Mouse (Mus musculus) hindbrain, embryonic 10.5 days (tissue): ENCODE data around the gene Cort. TPM values are rescaled to one million over a fixed set of nuclear protein-coding genes. Genes with fewer than 3 reads are reported as not detected.
"Not testable (repeated sequence)": the region's sequence is repeated elsewhere in the genome, so short reads cannot be mapped to it uniquely, and the experiment has no call there.

ENCODE experiments used
- DNase-seq: peaks from one replicate; pipeline ENCODE4 v3.0.0-alpha.2; 2017; ENCODE audit warnings: low spot score
- H3K27ac ChIP-seq: fragments of 300-500 bp; sonication (generic); 2 replicates; pipeline ENCODE4 v1.5.1; 2016; ENCODE audit warnings: mild to moderate bottlenecking, moderate library complexity
- H3K27me3 ChIP-seq: fragments of 300-500 bp; sonication (generic); 2 replicates; pipeline ENCODE4 v1.6.1; 2016; ENCODE audit warnings: mild to moderate bottlenecking; ENCODE audit not compliant: poor library complexity, insufficient read depth, severe bottlenecking
- H3K36me3 ChIP-seq: fragments of 300-500 bp; sonication (generic); 2 replicates; pipeline ENCODE4 v1.6.1; 2016; ENCODE audit warnings: mild to moderate bottlenecking, moderate library complexity
- H3K4me1 ChIP-seq: fragments of 300-500 bp; sonication (generic); replicated peaks from 2 replicates; pipeline ENCODE4 v1.6.1; 2016; ENCODE audit warnings: mild to moderate bottlenecking
- H3K4me3 ChIP-seq: fragments of 300-500 bp; sonication (generic); 2 replicates; pipeline ENCODE4 v1.5.1; 2016; ENCODE audit warnings: mild to moderate bottlenecking, moderate library complexity
- H3K9me3 ChIP-seq: fragments of 300-500 bp; sonication (generic); 2 replicates; pipeline ENCODE4 v1.6.1; 2016; ENCODE audit warnings: mild to moderate bottlenecking, moderate library complexity
- WGBS: fragments of 180-500 bp; shearing (Covaris S2); methylation state at CpG from one replicate; pipeline ENCODE4 v1.1.7; 2016; 5-methylcytosine and 5-hydroxymethylcytosine counted together
- polyA plus RNA-seq: library from polyadenylated mRNA; unstranded; fragments of >200 nt; fragmentation: Nextera tagmentation; extraction: Ambion mirVana; gene quantifications from 2 replicates; pipeline ENCODE4 v1.2.1, GENCODE M21; 2016

Cort gene
- polyA plus RNA-seq, 1 experiment from 2014 or later, result 1.0 TPM

DNA sequence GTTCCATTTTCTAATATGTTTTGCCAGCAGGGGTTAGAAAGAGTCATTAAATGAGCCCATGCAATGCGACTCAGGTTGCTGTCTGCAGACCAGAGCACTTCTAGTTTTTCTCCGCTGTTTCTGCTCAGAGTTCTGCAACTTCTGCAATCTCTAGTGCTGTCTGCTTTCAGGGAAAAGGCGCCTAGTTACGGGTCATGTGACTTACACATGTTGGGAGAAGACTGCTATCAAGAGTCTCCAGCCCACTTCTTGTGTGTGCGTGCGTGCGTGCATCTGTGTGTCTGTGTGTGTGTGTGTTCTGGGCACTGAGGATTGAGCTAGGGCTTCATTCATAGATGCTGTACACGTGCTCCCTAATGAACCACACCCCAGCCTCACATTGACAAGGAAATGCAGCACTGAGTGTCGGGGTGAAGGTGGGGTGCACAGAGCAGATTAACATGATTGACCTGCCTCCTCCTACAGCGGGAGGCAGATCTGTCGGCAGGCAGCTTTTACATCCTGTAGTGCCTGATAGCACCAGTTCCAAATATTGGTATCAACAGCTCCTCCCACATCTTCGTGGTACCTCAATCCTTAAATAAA lies 6.5 kb downstream of the Cort start:
- H3K27ac ChIP-seq, H3K4me3 ChIP-seq, H3K9me3 ChIP-seq, H3K4me1 ChIP-seq, H3K27me3 ChIP-seq, DNase-seq: not testable (repeated sequence)
- peaks cover 21% of the 10 kb centered on the region for H3K36me3 ChIP-seq
- 90% methylated on average over 12 of the region's 12 CpGs for WGBS

DNA sequence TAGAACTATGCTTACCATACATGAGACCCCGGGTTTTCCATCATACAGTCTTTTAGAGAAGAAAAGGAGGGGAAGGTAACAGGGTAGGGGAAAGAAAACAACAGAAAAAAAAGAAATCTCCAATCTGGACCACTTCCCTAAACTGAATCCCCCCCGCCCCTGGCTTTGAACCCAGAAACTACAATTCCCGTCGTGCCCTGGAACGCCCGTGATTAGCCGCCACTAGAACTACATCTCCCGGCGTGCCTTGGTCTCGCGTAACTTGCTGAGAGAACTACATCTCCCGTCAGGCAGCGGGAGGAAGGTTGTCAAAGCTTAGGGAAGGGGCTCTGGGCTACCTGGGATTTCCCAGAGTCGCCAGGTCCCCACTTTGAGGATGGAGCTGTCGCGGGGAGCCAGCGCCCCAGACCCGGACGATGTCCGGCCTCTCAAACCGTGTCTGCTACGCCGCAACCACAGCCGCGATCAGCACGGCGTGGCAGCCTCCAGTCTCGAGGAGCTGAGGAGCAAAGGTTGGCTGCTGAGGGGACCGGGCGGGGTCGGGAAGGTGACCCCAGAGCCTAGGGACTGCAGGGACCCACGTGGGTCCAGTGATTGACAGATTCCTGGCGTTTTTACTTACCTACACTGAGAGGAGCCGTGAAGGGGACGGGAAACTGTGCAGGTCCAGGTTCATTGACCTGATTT lies 22.5 kb downstream of the Cort start, which contains the start of gene Dffa:
TSS of gene Dffa (plus strand) at position 272 of the 687 bp plus-strand sequence.
- 1% methylated on average over 35 of the region's 35 CpGs for WGBS
- no peaks in the 10 kb centered on the region for H3K9me3 ChIP-seq
- H3K27ac ChIP-seq, result peak within 1 kb of the TSS; percentile 85
- peak; percentile 87 for DNase-seq
- no peaks in the 10 kb centered on the region for H3K27me3 ChIP-seq
- H3K4me3 ChIP-seq, result peak within 1 kb of the TSS; percentile 85
- peaks cover 25% of the 10 kb centered on the region for H3K36me3 ChIP-seq
- H3K4me1 ChIP-seq, result peaks cover 20% of the 10 kb centered on the region

DNA sequence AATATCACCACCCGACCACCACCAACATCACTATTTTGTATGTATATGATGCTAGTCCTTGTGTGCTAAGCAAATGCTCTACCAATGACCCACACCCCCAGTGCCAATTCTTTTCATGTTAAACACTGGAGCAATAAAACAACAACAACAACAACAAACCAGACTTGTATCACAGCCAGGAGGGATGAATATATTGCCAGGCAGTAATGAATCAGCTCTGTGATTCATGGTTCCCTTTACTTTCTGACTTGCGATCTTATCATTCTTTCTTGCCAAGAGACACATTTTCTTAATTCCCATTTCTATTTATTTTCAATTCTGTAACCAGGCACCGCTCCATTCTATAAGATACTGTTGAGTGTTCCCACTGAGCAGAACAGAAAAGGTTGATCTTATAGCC lies 25.1 kb downstream of the Cort start:
- H3K4me1 ChIP-seq, result peaks cover 34% of the 10 kb centered on the region
- H3K36me3 ChIP-seq, result peaks cover 5% of the 10 kb centered on the region
- no peak for DNase-seq
- H3K9me3 ChIP-seq, result no peaks in the 10 kb centered on the region
- H3K4me3 ChIP-seq, result no peak overlapping the region
- H3K27me3 ChIP-seq, result no peaks in the 10 kb centered on the region
- H3K27ac ChIP-seq, result no peak overlapping the region
- whole genome bisulfite sequencing, result 83% methylated on average over 3 of the region's 3 CpGs

DNA sequence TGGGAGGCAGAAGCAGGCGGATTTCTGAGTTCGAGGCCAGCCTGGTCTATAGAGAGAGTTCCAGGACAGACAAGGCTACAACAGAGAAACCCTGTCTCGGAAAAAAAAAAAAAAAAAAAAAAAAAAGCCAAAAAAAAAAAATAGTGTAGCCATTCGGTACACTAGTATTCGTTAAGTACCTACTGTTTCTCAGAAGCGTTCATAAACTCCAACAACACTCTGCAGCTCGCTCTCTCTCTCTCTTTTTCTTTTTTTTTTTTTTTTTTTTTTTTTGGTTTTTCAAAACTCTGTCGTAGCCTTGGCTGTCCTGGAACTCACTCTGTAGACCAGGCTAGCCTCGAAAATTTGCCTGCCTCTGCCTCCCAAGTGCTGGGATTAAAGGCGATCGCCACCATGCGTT lies 26.1 kb downstream of the Cort start:
- DNase-seq, H3K36me3 ChIP-seq, H3K9me3 ChIP-seq, H3K27ac ChIP-seq, H3K4me3 ChIP-seq, H3K27me3 ChIP-seq: not testable (repeated sequence)
- 86% methylated on average over 12 of the region's 12 CpGs for WGBS
- H3K4me1 ChIP-seq, result peaks cover 34% of the 10 kb centered on the region

DNA sequence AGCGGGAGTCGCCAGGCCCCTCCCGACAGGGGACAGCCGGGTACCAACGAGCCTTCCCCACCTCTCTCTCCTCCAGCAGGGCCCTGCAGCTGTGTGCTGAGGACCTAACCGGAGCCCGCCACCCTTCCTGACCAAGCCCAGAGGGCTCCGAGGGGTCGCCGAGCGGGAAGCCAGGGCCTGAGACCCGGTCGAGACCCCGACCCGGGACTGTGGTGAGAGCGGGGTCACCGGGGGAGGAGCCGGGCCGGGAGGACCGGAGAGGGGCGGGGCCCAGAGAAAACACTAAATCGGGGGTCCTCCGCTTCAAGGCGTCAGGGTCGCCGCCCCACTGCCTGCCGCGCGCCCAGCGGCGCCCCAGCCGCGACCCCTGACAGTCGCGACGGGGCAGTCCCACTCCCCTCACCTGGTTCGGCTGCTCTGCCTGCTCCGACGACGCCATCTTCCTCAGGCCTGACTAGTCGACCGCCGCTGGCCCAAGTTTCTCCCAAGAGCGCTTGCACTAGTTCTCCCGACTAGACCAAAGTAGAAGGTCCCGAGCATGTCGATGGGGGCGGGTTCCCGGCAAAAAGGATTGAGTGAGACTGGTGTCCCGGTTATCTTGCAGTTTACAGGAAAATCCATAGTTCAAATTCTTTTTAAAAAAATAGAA lies 27.1 kb downstream of the Cort start, which contains the start of gene Pex14:
TSS of gene Pex14 (minus strand) at position 508 of the 649 bp plus-strand sequence.
- Histone ChIP-seq H3K27me3 (no peaks in the 10 kb centered on the region), H3K4me1 (peaks cover 26% of the 10 kb centered on the region), H3K9me3 (no peaks in the 10 kb centered on the region), H3K27ac (peak within 1 kb of the TSS; percentile 93), H3K4me3 (peak within 1 kb of the TSS; percentile 100), H3K36me3 (peaks cover 2% of the 10 kb centered on the region; the same call in 1 of the 2 replicates)
- peak; percentile 93 for DNase-seq
- WGBS, result under 1% methylated on average over 50 of the region's 50 CpGs

DNA sequence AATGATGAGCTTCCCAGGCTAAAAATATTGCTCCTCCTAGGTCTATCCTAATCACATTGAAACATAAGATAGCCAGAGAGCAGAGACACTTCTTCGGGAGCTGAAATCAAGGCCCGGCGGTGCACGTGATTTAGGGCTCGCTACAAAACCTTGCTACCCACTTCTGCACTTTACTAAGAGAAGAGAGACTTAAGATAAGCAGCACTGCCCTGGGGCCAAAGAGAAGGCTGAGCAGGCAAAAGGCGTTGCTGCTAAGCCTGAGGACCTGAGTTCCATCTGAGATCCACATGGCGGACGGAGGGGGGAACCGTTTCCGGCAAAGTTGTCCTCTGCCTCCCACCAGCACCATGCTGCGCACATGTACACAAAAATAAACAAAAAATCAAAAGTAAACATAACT lies 28.0 kb downstream of the Cort start:
- peak overlapping the region; percentile 93 for H3K27ac ChIP-seq
- WGBS, result 20% methylated on average over 11 of the region's 11 CpGs
- H3K9me3 ChIP-seq, result no peaks in the 10 kb centered on the region
- peaks cover 11% of the 10 kb centered on the region for H3K36me3 ChIP-seq
- H3K4me3 ChIP-seq, result peak overlapping the region; percentile 100
- H3K4me1 ChIP-seq, result peaks cover 22% of the 10 kb centered on the region
- DNase-seq, result peak; percentile 12
- no peaks in the 10 kb centered on the region for H3K27me3 ChIP-seq

DNA sequence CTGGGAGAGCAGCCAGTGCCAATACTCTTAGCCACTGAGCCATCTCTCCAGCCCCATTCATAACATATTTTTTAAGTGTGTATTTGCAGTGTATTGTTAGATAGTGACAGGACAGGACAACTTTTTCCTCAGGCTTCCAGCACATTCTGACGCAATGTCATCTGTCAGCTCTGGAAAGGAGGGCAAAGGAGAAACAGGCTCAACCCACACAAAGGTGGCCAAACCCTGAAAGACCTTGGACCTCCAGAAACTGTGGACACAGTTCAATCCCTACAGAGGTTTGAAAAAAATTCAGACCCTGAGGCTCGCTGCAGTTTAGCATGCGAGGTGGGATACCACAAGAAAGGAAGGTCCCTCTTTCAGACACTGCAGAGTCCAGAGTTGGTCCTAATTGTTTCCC lies 28.6 kb downstream of the Cort start:
- Histone ChIP-seq H3K27me3 (no peaks in the 10 kb centered on the region), H3K4me1 (peaks cover 22% of the 10 kb centered on the region), H3K9me3 (no peaks in the 10 kb centered on the region), H3K4me3 (peak overlapping the region; percentile 100), H3K36me3 (peaks cover 17% of the 10 kb centered on the region), H3K27ac (no peak overlapping the region)
- DNase-seq, result no peak
- WGBS, result 78% methylated on average over 3 of the region's 3 CpGs

DNA sequence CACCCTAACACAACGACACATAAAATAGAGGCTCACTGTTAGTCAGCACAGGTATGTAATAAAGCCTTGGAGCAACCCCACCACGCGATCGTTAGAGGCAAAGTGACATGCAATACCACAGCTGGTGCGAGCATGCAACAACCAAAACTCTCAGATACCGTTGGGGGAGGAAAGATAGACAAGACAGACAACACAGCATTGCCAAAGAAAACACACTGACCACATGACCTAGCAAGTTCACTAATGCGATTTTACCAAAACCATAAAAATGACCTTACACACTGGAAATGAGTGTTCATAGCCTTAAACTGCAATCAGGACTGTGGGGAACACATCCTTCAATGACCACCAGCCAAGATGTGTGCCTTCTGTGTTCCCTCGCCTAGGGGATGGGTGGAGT lies 35.2 kb downstream of the Cort start:
- Histone ChIP-seq H3K9me3 (no peaks in the 10 kb centered on the region), H3K4me1 (no peaks in the 10 kb centered on the region)
- WGBS, result 92% methylated on average over 8 of the region's 8 CpGs

DNA sequence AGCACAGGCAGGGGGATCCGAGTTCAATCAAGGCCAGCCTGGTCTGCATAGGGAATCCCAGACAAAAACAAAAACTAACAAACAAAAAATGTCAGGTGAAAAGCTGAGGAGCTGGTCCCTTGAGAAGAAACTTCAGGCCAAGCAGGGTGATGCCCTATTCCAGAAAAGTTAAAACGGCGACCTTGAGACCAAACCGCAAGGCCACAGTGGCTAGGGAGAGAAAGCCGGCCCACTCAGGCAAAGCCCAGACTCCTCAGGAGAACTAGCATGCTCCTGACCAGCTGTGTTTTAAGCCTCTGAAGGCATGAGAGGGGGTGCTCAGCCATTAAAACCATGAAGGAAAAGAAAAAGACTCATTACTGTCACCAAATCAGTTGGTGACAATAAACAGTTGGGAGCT lies 41.2 kb downstream of the Cort start:
- 87% methylated on average over 5 of the region's 5 CpGs for WGBS
- no peak overlapping the region for H3K27ac ChIP-seq

More for the DNA sequence above, 35.2 kb downstream of the Cort start:
- Histone ChIP-seq H3K4me3 (no peak overlapping the region), H3K27me3 (no peaks in the 10 kb centered on the region), H3K36me3 (peaks cover 35% of the 10 kb centered on the region), H3K27ac (no peak overlapping the region)
- no peak for DNase-seq

DNA sequence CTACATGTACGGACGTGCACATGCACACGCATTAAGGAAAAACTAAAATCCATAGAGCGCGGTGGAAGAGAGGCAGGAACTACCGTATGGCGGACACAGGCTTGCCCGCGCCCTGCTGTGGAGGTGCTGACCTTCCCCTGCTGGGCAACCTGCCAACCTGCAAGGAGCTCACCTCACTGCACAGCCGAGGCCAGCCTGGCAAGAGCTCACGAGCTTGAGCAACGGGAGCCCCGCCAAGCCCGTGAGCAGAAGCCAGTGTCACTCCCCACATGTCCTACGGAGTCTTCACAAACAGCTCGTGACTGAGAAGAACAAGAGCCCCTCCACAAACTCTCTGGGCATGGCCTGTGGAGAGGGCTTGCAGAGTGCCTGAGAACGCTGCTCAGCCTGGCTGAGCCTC lies 45.0 kb downstream of the Cort start:
- H3K27ac ChIP-seq, result no peak overlapping the region
- H3K9me3 ChIP-seq, result no peaks in the 10 kb centered on the region
- no peaks in the 10 kb centered on the region for H3K27me3 ChIP-seq
- no peak overlapping the region for H3K4me3 ChIP-seq
- peaks cover 26% of the 10 kb centered on the region for H3K4me1 ChIP-seq
- WGBS, result 83% methylated on average over 17 of the region's 17 CpGs
- no peak for DNase-seq
- H3K36me3 ChIP-seq, result 0 out of 2 replicates have a peak, but pooled peaks cover 4% of the 10 kb centered on the region

More for the DNA sequence above, 41.2 kb downstream of the Cort start:
- H3K27me3 ChIP-seq, result no peaks in the 10 kb centered on the region
- peaks cover 9% of the 10 kb centered on the region; the same call in 1 of the 2 replicates for H3K4me1 ChIP-seq
- no peaks in the 10 kb centered on the region for H3K9me3 ChIP-seq
- no peak for DNase-seq
- H3K4me3 ChIP-seq, result no peak overlapping the region
- no peaks in the 10 kb centered on the region for H3K36me3 ChIP-seq

DNA sequence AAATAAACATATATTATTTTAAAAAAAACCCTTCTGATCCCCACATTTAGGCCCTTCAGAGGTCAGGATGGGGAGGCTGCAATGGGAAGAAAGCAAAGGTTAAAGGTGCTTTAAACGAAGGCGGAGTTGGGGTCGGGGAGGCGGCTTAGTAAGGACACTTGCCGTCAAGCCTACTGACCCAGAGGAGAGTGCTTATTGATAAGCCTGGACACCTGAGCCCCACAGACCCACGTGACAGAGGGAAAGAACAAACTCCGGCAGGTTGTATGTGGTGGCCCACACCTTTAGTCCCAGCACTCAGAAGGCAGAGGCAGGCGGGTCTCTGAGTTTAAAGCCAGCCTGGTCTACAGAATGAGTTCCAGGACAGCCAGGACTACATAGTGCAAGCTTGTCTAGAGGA lies 46.5 kb downstream of the Cort start:
- H3K4me1 ChIP-seq, result peaks cover 37% of the 10 kb centered on the region

DNA sequence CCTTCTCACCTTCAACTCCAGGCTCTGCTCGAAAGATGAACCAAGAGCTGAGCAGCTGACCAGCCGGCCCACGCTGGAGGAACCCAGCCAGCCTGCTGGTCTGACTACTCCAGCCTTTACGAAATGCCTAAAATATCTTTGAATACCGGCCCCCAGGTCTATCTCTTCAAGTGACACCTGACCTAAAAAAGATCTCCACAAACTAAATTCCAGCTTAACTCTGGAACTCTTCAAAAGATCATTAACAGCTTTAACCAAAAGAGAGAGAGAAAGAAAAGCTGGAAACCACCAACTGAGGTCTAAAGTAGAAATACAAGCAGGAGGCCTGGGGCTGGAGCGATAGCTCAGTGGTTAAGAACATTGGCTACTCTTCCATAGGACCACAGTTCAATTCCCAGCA lies 46.9 kb downstream of the Cort start:
- DNase-seq, result no peak
- Histone ChIP-seq H3K4me1 (peaks cover 37% of the 10 kb centered on the region), H3K9me3 (no peaks in the 10 kb centered on the region), H3K4me3 (no peak overlapping the region), H3K27me3 (no peaks in the 10 kb centered on the region), H3K36me3 (peaks cover 16% of the 10 kb centered on the region), H3K27ac (no peak overlapping the region)
- WGBS, result 88% methylated on average over 6 of the region's 6 CpGs

More for the DNA sequence above, 46.5 kb downstream of the Cort start:
- peaks cover 11% of the 10 kb centered on the region for H3K36me3 ChIP-seq
- WGBS, result 90% methylated on average over 8 of the region's 8 CpGs
- H3K27me3 ChIP-seq, result no peaks in the 10 kb centered on the region
- no peaks in the 10 kb centered on the region for H3K9me3 ChIP-seq
- no peak overlapping the region for H3K27ac ChIP-seq
- H3K4me3 ChIP-seq, result no peak overlapping the region
- no peak for DNase-seq

DNA sequence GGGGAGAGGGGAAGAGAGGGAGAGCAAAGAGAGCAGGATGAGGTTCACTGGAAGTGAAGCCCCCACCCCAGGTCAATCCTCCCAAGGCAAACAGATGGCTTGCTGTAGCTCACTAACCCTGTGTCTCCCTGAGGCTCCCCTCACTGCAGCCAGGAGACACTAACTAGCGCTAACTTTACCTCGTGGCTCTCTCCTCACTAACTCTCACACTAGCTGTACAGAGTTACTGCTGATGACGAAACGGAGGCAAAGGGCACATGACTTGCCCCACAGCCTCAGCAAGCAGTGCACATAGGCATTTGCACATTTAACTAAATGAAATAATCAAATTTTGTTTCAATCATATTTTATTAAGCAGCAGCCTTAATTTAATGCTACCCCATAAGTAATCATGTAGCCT lies 48.3 kb downstream of the Cort start:
- H3K36me3 ChIP-seq, result peaks cover 26% of the 10 kb centered on the region

More for the DNA sequence above, 48.3 kb downstream of the Cort start:
- peaks cover 34% of the 10 kb centered on the region for H3K4me1 ChIP-seq
- no peak for DNase-seq
- no peaks in the 10 kb centered on the region for H3K27me3 ChIP-seq
- H3K9me3 ChIP-seq, result no peaks in the 10 kb centered on the region
- H3K4me3 ChIP-seq, result no peak overlapping the region
- no peak overlapping the region for H3K27ac ChIP-seq
- WGBS, result 58% methylated on average over 4 of the region's 4 CpGs
